Mouse (Mus musculus) c-Kit-positive CD71-positive TER-119-positive erythroid progenitor cells, embryonic 14.5 days (primary cell): ENCODE measurements at regions not wholly inside any gene's neighbourhood (a gene's known extent, or its start where the extent isn't known, plus 50 kb on each side); places are given as distances from the start of the nearest gene placed in this dataset.

Experiments
- DNase-seq: peaks from one replicate; pipeline ENCODE4 v3.0.0-alpha.2; 2013; ENCODE audit warnings: low spot score

DNA sequence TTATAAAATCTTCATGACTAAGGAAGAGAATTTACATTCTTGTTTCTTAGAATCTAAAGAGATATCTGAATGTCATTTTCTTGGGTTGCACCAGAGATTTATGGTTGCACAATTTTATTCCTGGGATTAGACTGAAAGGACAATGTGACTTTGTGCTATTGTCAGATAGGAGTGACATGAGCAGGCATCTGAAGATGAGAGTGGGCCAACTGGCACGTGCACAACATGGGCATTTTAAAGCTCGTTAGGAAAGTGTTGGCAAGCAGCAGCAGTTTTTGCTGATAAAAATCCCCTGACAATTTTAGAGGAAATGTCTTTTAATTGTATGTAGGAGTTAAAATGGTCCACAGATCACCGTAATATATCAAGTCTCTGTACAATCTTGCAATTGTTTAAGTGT, 178.9 kb upstream of the Tecrl start:
- no peak for DNase-seq

DNA sequence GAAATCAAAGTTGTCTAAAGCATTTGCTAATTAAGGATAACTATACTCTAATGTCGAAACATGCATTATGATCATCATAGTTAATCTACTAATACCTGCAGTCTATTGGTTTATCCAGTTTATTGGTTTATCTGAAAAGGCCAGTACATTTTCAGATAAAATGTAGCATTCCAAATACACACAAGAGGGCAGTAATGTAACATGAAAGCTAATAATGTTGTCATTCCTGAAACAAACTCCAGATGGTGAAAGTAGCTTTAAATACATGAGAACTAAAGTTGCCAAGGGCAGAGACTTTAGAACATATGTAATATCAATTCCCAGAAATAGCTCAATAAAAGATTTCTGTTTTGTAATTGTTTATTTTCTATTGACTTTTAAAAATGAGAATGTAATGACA, 163.7 kb upstream of the Tecrl start:
- no peak for DNase-seq

- peak; percentile 11 for DNase-seq
These were observed 129.1 kb upstream of the Tecrl start for GRCm38 (mm10) chr5:83484135-83484534.

DNA sequence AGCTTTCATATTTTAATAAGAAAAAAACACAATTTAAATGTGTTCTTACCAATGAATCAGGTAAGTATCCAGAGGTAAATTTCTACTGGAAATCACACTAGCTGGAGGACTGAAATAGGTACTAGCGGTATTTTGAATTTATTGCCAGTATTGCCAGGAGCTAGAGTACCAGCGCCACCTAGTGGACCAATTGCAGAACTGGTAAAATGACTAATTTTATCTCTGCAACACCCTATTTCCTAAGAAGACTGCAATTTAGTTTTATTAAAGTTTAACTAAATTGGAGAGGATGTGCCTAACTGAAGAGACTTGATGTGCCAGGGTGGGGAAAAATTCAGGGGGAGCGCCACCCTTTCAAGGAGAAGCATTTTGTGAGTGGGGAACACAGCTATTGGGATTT, 85.3 kb upstream of the Tecrl start:
- peak; percentile 15 for DNase-seq

DNA sequence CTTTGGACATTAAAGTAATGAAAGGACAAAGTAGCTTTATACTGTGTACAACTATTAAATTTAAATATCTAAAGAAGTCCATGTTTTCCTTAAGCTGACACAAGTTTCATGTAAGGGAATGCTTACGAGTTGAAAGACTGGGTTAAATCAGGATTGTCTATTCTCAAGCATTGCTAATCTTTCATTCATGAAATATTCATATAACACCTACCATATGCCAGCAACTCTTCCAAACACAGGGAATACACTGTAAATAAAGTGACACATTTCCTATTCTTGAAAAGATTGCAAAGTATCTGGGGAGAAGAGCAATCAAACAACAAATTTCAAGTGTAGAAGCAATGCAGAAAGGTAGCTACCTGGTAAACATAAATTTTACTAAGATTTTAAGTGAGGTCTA, 81.5 kb upstream of the Tecrl start:
- DNase-seq: no peak

DNA sequence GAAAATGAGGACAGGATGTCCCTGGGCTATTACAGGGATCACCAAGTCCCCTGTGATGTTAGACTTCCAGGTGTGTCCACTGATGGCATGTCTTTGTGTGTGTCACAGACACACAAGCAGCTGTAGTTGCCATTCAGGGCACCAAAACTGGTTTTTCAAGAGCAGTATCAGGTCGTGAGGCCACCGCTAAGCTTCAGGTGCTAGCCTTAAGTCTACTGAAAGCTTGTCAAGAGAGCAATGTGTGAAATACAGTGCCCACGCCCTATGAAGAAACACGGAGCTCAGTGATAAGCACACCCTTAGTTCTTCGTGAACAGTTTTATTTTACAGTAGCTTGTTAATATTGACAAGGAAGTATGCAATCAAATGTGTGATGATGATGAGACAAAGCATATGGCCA, 66.7 kb upstream of the Tecrl start:
- no peak for DNase-seq

DNA sequence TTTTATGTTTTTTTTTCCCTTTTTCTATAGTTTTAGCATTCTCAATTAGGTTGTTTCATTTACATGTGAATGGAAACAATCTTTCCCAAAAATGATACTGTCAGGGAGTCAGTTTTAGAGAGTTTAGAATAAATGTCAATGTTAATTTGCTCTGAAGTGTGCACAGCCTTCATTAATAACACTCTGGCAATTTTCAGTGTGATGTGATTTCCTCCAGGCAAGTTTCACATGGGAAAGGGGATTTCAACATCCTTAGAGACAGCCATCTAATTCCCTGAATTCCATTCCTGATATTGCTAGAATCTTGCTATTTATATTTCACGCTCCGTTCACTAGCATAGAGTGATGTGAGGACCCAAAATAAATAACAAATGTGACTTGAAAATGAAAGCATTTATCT, 55.2 kb upstream of the Tecrl start:
- no peak for DNase-seq

DNA sequence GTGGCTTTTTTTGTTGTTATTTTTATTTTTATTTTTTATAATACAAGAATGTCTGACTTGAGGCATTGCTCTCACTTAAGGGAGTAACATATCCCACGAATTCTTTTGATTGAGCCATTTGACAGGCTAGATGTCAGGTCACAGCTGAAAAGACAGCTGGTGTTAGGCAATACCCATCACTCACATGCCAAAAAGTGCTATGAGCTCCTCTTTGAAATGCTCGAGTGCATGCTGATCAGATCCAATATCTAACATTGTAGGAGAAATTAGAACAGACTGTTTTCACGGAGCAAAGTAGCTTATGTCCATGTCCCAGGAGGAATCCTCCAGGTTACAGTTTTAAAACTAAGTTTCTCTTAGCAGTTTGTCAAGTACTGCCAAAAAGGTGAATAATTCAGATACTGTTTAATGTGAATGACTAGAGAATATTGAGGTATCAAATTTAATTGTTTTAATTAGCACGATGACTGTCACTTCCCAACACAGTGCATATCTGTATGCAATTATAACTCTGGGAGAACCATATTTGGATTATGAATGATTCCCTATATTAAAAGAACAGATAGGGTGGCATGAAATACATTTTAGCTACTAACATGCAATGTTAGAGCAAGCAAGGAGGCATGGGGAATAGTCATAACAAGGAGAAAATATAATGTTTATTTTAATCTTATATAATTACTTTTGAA, 50.4 kb upstream of the Tecrl start:
- DNase-seq: no peak
